Mouse (Mus musculus): ENCODE data around the gene Olfr322.

DNA sequence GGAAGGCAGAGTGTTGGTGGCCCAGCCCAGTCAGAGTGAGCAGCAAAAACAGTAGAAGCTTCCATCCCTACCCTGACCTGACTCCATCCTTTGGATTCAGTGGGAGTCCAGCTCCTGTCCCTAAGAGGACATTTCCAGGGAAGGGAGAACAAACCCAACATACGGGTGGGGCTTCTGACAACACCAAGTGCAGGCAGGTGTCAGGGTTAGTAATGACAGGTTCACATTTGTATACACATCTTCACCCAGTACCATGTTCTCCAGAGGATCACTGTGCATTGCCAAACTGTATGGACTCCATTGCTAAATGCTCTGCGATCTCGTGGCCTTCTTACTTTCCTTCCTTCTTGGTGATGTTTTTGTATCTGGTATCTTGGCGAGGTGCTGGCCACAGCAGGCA is 42.6 kb upstream of the Olfr322 start, which contains the start of gene 2210407C18Rik:
- TF ChIP-seq POLR2A (IDR thresholded peaks at IDR 0.05; ENCODE audit: borderline replicate concordance, extremely low read depth, insufficient read depth, insufficient read length, poor library complexity, severe bottlenecking) (no peak), CTCF (IDR thresholded peaks at IDR 0.05; ENCODE audit: borderline replicate concordance, extremely low read depth, insufficient read depth, insufficient read length) (no peak)
